Mouse (Mus musculus): ENCODE results near the gene Celf1.

Gene Celf1

DNA sequence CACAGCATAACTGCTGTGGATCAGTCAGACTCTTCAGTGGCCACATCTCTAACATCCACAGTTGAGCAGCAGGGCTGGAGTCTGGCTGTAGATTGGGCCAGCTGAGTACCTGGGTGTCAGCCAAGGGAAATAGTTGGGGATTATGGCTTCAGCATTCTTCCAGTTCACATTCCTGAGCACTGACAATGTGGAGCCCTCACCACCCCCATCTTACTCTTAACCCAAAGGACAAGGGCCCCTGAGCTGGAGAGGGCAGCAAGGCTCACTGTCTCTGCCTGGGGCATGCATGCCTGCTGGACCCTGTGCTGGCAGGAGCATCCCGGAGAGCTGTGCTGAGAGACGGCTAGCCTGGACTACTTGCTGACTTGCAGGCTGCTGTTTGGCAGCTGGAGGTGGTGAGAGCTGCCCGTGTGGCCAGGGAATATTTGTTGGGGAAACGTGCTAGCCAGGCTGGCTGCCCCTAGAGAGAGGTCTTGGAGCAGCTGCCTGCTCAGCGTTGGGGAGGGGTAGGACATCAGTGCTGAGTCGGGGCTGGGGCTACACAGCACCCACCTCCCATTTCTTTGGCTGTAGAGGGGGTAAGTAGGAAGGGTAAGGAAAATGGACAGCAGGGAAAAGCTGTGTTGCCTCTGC lies 121.8 kb downstream of the Celf1 start:
- DNase-seq (ENCODE audit: low spot score in 2 of 2), result no peak

DNA sequence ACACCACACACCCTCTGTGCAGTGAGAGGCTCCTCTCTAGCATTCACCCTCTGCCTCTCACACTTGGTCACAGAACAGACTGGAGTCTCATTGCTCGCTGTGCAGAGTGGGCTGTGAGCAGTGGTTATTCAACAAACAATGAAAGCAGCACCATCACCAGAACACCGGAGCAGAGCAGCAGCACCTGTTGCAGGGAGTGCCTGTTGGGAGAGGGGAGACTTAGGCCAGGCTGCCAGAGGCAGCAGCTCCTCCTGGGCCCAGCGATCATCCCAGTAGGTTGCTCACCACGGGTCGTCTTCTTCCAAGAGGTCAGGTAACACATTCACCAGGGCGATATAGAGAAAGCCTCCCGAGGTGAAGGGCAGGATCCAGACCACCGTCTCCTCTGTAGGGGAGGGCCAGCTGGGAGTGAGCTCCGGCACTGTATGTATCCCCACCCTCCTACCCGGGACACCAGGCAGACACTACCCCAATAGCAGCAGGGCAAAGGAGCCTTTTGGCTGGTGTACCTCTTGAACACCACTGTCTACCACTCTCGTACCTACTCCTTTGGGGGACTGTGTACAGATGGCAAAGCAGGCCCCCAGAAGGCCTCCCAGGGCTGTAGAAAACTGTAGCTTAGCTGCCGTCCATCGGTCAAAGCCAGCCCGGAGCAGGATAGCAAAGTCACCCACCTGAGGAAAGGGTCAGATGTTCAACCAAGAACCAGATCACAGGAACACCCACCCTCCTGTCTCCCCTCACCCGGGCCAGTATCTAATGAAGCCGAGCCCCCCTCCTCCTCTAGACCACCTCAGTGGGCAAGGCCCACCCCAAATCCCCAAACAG lies 122.8 kb downstream of the Celf1 start:
- no peak for DNase-seq (ENCODE audit: low spot score in 2 of 2)

DNA sequence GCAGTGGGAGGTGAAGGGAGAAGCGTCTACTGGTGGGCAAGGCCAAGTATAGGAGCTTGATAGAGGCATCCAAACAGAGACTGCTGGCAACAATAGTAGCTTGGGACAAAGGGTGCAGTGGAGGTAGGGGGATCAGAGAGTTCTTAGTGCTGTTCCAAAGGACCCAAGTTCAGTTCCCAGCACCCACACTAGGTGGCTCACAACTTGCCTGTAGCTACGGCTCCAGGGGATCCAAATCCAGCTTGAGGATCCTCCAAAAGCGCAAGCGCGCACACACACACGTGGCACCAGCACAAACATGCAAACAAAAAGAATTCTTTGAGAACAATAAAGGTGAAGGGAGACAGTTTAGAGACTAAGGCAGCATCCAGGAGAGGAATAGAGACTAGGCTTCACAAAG lies 124.0 kb downstream of the Celf1 start:
- no peak for DNase-seq (ENCODE audit: low spot score in 2 of 2)

DNA sequence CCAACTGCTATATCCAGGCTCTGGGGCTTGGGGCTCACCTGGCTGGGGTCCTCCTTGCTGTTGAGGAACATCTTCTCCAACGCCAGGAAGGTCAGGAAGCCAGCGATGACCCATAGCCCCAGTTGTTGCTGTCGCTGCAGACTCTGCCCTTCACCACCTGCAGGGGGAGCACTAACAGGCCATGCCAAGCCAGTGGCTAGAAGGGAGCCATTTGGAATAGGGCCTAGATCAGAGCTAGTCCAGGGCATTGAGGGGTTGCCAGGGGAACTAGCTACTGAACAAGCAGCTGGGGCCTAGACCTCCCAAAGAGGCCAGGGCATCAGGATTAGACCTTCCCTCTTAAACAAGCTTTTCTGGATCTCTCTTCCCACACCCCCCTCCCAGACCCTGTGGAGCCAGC lies 125.4 kb downstream of the Celf1 start:
- DNase-seq (ENCODE audit: low spot score in 2 of 2), result no peak

DNA sequence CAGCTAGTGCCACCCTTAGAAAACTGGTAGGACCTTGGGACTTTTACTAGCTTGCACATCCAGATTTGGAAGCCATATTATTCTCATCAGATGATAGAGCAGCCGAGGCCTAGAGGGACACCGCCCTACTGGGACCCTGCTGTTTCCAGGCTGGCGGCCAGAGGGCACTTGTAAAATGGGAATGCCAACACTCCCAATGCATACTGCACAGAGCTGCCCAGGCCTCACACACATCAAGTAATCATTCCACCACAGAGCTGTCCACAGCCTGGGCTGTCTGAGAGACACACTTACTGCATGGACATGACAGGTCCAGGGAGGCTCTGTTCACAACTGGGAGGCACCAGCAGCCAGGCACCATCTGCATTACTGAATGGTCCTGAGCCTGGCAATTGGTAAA lies 126.3 kb downstream of the Celf1 start:
- DNase-seq (ENCODE audit: low spot score in 2 of 2), result no peak

DNA sequence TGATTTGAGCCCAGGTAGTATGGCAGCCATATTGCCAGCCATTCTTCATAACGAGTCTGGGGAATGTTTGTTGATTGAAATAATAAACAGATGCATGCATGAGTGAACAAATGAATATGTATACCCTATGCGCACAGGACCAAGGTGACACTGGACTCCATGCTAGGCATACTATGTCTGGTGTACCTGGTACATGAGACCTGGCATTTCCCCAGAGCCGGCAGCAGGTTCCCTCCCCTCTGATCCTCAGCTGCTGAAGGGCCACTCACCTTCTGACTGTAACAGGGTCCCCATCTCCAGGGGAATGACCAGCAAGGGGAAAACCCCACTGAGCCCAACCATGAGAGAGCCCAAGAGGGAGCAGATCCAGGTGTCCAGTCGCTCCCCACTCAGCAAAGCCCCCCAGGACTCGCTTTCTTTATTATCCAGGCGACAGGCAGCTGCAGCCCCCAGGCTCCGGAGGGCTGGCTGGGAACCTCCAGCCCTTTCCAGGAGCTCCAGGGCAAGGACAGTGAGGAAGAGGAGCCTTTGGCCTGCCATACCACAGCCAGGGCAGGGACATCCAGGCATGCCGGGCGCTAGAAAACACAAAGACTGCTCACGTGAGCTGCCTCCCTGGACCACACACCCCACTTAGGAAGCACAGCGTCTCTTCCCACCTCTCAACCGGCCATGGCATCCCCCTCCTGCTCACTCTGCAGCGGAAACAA lies 128.1 kb downstream of the Celf1 start:
- DNase-seq (ENCODE audit: low spot score in 2 of 2), result no peak

DNA sequence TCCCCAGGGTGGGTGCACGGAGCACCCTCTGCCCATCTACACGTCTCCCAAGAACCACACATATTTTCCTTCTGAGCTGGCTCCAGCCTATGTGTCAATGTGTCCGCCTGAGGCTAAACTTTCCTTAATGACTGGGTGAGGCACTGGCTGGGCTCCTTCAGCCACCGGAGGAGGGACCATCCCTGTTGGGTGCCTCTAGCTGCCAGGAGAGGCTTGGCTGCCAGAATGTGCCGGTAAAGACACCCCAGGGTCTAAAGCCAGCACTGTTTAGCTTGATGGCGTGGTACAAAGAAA lies 128.6 kb downstream of the Celf1 start:
- DNase-seq (ENCODE audit: low spot score in 2 of 2), result no peak
